Mouse (Mus musculus) brain, embryonic 14.5 days (tissue): ENCODE results near the gene Atad3a.

ENCODE experiments used
- CTCF ChIP-seq: fragments of 200-500 bp; IDR thresholded peaks from 2 replicates; pipeline ENCODE4 v1.5.1; 2012; ENCODE audit warnings: inconsistent platforms, mild to moderate bottlenecking, moderate library complexity, borderline replicate concordance; ENCODE audit not compliant: insufficient read depth, insufficient read length; ENCODE audit errors: extremely low read depth
- POLR2A ChIP-seq: fragments of 200-500 bp; IDR thresholded peaks from 2 replicates; pipeline ENCODE4 v1.6.1; 2012; ENCODE audit warnings: mild to moderate bottlenecking, inconsistent platforms, borderline replicate concordance; ENCODE audit not compliant: poor library complexity, insufficient read depth, insufficient read length, severe bottlenecking; ENCODE audit errors: extremely low read depth

- peak; percentile 5; the same call in 1 of the 2 replicates for TF ChIP-seq CTCF
- TF ChIP-seq POLR2A, result no peak
Measured at GRCm38 (mm10) chr4:155694111-155694481, 66.8 kb downstream of the Atad3a start, which contains the start of gene Fndc10.
